Mouse (Mus musculus) cerebellum, adult 2 months (tissue): ENCODE results near the gene Ptges3l.
"Not testable (repeated sequence)": the region's sequence is repeated elsewhere in the genome, so short reads cannot be mapped to it uniquely, and the experiment has no call there.

Experiments
- CTCF ChIP-seq: fragments of 200-500 bp; IDR thresholded peaks from 2 replicates; pipeline ENCODE4 v1.5.1; 2011; ENCODE audit warnings: low read depth, mild to moderate bottlenecking, control low read depth, low read length, moderate library complexity, borderline replicate concordance; ENCODE audit not compliant: insufficient read depth
- POLR2A ChIP-seq: fragments of 200-500 bp; IDR thresholded peaks from 2 replicates; pipeline ENCODE4 v1.6.1; 2011; ENCODE audit warnings: low read length, control low read depth, borderline replicate concordance; ENCODE audit not compliant: insufficient read depth

- not testable (repeated sequence) for TF ChIP-seq POLR2A, CTCF
Measured at GRCm38 (mm10) chr11:101473686-101474085, 48.6 kb upstream of the Ptges3l start.
